Mouse (Mus musculus) naive thymus-derived CD4-positive, alpha-beta T cell, adult 2 months (primary cell): Measurements from ENCODE around the gene Edem1.

Source experiments
- DNase-seq: peaks from one replicate; pipeline ENCODE4 v3.0.0-alpha.2; 2011; ENCODE audit warnings: low read depth

Edem1 gene

GRCm38 (mm10) chr6:108875344-108875743, 46.9 kb downstream of the Edem1 start:
- DNase-seq = no peak

- peak; percentile 81 for DNase-seq
These were observed 47.6 kb downstream of the Edem1 start for GRCm38 (mm10) chr6:108876052-108876451.

GRCm38 (mm10) chr6:108876486-108876885, 48.0 kb downstream of the Edem1 start:
- DNase-seq = peak; percentile 40

- DNase-seq = no peak
These were observed 52.0 kb downstream of the Edem1 start for GRCm38 (mm10) chr6:108880368-108881013.

- no peak for DNase-seq
These were observed 52.6 kb downstream of the Edem1 start for GRCm38 (mm10) chr6:108881074-108881473.

- DNase-seq = no peak
These were observed 55.4 kb downstream of the Edem1 start for GRCm38 (mm10) chr6:108883826-108884225.

- no peak for DNase-seq
These were observed 56.2 kb downstream of the Edem1 start for GRCm38 (mm10) chr6:108884603-108885002.

GRCm38 (mm10) chr6:108886346-108886745, 57.9 kb downstream of the Edem1 start:
- DNase-seq = no peak

- DNase-seq = no peak
These were observed 64.1 kb downstream of the Edem1 start for GRCm38 (mm10) chr6:108892589-108892988.

GRCm38 (mm10) chr6:108895129-108895528, 66.7 kb downstream of the Edem1 start:
- DNase-seq = no peak

- no peak for DNase-seq
These were observed 67.5 kb downstream of the Edem1 start for GRCm38 (mm10) chr6:108895976-108896375.

GRCm38 (mm10) chr6:108896525-108897087, 68.2 kb downstream of the Edem1 start:
- DNase-seq = no peak

GRCm38 (mm10) chr6:108899231-108899630, 70.8 kb downstream of the Edem1 start:
- DNase-seq = no peak

GRCm38 (mm10) chr6:108902124-108902523, 73.7 kb downstream of the Edem1 start:
- no peak for DNase-seq

- no peak for DNase-seq
These were observed 74.8 kb downstream of the Edem1 start for GRCm38 (mm10) chr6:108903280-108903679.

- no peak for DNase-seq
These were observed 78.1 kb downstream of the Edem1 start for GRCm38 (mm10) chr6:108906539-108906938.
